Mouse (Mus musculus) thymus, adult 2 months (tissue): ENCODE measurements around the gene Endog.

Source experiments
- CTCF ChIP-seq: fragments of 200-500 bp; IDR thresholded peaks from 2 replicates; pipeline ENCODE4 v1.5.1; 2012; ENCODE audit warnings: mild to moderate bottlenecking, control low read depth, low read length, moderate library complexity, borderline replicate concordance; ENCODE audit not compliant: control insufficient read depth, poor library complexity, insufficient read depth; ENCODE audit errors: extremely low read depth
- POLR2A ChIP-seq: fragments of 200-500 bp; IDR thresholded peaks from 2 replicates; pipeline ENCODE4 v1.6.1; 2012; ENCODE audit warnings: mild to moderate bottlenecking, low read length, control low read depth, moderate library complexity; ENCODE audit not compliant: control insufficient read depth, poor library complexity, insufficient read depth; ENCODE audit errors: extremely low read depth

DNA sequence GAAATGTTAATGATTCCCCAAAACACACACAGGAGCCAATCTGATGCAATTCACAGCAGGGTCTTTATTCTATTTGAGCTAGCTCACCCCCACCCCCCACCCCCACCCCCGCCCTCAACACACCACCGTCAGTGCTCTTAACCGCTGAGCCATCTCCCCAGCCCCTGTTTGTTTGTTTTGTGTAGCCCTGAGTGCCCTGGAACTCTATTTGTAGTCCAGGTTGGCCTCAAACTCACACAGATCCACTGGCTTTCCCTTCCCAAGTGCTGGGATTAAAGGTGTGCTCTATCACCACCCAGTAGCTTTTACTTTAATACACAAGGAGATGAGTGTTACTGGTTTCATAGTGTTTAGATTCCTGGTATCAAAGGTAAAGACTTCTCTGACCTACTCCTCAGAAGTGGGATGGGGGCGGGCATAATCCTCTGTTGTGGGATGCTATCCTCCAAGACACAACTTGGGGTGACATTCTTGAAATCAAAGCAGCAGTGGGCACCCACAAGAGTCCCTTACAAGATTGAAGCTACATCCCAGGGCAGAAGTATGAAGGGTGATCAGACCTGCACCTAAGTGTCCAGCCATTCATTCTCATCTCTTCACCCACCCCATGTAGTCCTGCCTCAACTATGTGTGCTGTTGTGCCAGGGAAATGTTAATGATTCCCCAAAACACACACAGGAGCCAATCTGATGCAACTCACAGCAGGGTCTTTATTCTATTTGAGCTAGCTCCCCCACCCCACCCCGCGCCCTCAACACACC lies 40.3 kb downstream of the Endog start:
- TF ChIP-seq CTCF, result no peak
- TF ChIP-seq POLR2A, result no peak
